Mouse (Mus musculus): ENCODE results near the gene Manba.

Gene Manba

GRCm38 (mm10) chr3:135529670-135530069 lies 44.3 kb downstream of the Manba start:
- DNase-seq (ENCODE audit: low spot score), result no peak

GRCm38 (mm10) chr3:135531762-135532161 lies 46.4 kb downstream of the Manba start:
- no peak for DNase-seq (ENCODE audit: low spot score)

GRCm38 (mm10) chr3:135534103-135534502 lies 48.7 kb downstream of the Manba start:
- peak; percentile 33 for DNase-seq (ENCODE audit: low spot score)

- DNase-seq (ENCODE audit: low spot score), result no peak
Measured at GRCm38 (mm10) chr3:135546212-135546923, 61.0 kb downstream of the Manba start.

- no peak for DNase-seq (ENCODE audit: low spot score)
Measured at GRCm38 (mm10) chr3:135547298-135547697, 61.9 kb downstream of the Manba start.

GRCm38 (mm10) chr3:135552874-135553273 lies 67.5 kb downstream of the Manba start:
- DNase-seq (ENCODE audit: low spot score), result no peak

DNA sequence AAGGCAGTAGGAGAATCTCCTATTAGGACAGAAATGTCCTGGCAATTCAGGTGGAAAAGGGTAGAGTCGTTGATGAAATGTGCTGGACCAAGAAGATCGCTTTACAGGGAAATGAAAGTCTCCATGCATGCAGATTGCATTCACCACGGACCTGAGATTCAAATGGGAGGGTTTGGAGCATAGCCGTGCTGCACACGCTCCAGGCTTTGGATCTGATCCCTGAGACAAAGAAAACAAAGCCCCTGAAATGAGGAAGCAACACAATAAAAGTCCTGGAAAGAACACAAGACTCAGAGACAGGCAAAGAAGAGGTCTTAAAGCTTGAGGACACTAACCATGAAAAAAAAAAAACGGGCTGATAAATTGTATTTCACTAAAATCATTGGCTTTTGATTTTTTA lies 69.8 kb downstream of the Manba start:
- DNase-seq (ENCODE audit: low spot score), result no peak

DNA sequence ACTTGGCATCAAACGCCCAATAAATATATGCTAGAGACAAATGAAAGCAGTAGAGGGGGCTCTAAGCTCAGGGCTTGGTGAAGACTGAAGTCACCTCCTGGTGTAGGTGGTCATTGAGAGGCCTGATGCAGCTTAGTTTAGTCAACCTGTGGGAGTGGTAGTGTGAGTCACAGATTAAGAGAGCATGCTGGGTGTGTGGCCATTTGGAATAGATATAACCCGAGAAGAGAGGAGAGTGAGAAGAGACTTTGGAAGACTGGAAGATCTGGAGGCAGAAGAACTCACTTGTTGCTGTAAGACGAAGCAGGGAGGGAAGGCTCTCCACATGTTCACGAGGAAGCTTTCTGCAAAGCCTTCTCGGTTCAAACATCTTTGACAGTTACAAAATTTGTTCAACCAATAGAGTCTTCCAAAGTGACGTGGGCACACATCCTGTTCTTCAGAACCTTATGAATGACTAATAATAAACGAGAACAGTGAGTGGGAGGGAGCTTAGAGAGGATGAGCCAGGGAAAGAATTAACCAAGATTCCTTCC lies 70.7 kb downstream of the Manba start:
- DNase-seq (ENCODE audit: low spot score), result no peak

DNA sequence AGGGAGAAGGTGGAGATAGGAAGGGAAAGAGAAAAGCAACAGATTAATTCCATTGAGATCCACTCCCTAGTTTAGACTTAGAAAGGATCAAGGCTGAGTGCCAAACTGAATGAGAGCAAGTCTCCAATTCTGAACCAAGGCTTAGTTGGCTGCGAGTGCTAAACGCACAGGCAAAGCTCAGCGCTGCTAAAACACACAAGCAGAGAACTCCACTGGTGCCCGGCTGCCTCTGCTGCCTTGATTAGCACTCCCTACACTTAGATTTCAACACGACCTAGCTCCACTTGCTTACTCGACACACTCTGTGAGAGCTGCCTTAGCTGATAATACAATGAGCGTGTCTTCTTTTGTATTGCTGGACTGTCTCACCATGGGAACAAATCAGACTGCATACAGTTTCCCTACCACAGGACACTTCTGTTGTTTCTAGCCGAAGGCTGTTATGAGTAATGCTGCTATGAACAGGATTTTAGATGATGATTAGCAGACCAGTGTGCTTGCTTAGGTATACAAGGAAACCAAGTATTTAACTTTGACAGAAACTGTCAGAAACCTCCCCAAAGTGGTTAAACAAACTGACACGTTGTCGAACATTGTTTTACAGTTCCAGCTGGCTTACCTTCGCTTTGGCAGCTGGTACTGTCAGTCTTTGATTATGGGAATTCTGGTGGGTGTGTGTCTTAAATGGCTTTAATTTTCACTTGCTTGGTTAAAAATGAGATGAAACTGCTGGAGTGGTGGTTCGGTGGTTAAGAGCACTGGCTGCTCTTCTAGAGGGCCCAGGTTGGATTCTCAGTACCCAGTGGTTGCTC lies 71.6 kb downstream of the Manba start:
- no peak for DNase-seq (ENCODE audit: low spot score)

GRCm38 (mm10) chr3:135562036-135562435 lies 76.6 kb downstream of the Manba start:
- DNase-seq (ENCODE audit: low spot score), result no peak

DNA sequence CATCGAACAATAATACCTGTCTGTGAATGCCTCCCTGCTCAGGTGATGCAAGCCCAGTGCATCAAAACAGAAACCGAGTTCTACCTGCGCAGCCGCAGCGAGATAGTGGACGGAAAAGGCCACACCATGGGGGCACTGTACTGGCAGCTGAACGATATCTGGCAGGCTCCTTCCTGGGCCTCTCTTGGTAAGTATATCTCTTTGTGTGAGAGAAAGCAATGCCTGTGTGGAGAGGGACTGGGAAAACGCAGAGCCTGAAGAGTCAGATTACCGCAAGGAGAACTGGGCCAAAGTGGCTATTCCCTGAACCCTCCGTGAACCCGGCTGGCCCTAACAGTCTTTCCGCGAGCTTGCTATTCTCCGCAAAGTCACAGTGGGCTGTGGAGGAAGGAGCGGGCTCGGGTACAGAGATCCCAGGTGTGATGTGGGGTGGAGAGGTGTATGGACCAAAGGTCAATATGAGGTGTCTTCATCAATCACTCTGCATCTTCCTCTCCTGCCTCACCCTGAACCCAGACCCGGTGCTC lies 77.8 kb downstream of the Manba start:
- DNase-seq (ENCODE audit: low spot score), result no peak

GRCm38 (mm10) chr3:135564706-135565105 lies 79.3 kb downstream of the Manba start:
- no peak for DNase-seq (ENCODE audit: low spot score)

- no peak for DNase-seq (ENCODE audit: low spot score)
Measured at GRCm38 (mm10) chr3:135565306-135565705, 79.9 kb downstream of the Manba start.

- DNase-seq (ENCODE audit: low spot score), result no peak
Measured at GRCm38 (mm10) chr3:135567888-135568287, 82.5 kb downstream of the Manba start.

DNA sequence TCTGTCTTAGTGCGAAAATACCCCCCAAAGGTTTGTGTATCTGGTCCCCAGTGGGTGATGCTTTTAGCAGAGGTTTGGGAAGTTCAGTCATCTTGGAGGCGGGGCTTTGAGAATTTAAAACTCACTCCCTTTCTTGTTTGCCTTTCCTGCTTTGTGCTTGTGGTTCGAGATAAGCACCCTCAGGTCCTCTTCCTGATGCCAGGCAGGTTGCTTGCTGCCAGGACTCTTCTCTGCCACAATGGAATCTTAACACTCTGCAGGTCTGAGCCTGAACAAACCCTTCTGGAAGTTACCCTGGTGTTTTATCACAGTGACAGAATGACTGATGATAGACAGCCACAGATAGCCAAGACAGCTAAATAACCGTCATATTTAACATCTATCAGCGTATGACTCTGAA lies 83.2 kb downstream of the Manba start:
- DNase-seq (ENCODE audit: low spot score), result no peak

DNA sequence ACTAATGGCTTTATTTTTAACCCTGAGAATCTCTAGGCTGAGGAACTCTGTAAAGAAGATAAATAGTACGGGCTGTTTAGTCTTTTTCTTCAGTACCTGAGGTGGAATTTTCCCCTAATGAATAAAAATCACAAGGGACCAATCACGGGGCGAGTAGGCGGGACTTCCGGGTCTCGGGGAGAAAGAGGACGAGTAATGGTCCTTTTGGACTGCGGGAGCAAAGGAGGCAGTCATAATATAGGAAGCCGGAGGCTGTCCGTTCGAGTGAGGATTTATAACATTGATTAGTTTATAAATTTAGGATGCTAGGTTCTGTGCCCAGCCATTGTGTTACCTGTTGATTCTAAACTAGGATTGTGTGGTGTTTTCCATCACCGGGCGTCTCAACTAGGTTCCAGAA lies 86.1 kb downstream of the Manba start:
- DNase-seq (ENCODE audit: low spot score), result no peak

DNA sequence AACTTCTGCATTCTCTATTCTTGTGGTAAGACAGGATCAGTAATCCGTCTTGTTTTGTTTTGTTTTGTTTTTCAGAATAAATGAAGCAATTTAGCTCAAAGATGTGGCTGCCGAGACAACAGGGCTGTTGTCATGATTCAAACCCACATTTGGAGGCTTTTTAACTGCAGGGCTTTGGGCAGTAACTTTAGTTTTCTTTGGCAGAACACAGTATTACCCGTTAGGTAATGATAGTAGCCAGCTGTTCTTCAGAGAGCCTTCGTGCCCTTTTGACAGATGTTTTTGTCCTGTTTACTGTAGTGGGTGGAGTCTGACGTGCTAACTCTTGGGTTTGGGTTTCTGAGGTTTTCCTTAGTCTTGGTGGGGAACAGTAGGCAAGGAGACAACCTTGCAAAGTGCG lies 87.6 kb downstream of the Manba start:
- no peak for DNase-seq (ENCODE audit: low spot score)

DNA sequence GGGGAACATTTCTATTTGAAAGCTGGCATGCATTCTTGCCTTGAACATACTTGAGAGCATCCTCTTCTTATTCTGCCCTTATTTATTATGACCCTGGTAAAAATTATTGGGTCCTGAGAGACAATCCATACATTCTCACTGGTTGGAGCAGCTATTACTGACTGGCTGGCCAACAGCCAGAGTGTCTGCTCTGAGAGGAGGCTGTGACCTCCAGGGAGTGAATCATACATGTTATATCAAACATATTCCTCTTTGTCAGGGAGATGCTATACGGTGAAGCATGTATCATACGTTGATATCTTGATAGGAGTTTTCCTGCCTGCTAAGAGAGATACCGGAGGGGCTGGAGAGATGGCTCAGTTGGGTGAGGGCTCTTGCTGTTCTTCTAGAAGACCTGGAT lies 89.7 kb downstream of the Manba start:
- no peak for DNase-seq (ENCODE audit: low spot score)

DNA sequence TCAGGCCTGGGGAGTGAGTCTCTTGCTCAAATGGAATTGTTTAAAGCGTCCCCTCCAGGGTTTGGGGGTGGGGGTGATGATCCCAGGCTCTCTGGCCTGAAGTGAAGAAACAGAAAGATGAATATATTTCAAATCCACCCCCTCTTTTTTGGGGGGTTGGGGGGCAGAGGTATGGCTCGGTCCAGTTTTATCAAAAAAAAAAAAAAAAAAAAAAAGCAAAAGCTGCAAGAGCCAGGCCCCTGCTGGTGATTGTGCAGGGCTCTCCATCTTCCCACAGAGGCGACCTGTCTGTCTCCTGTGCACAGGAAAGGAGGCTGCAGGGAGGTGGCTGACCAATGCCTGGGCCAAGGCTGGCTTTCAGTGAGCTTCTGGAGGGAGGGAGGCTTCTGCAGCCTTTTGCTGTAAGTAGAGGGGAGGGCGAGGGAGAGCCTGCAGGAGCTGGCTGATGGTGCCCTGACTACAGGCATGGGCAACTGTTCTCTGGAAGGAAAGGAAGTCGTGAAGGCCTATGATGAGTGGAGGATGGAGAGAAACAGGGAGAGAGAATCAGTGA lies 93.3 kb downstream of the Manba start:
- DNase-seq (ENCODE audit: low spot score), result no peak

GRCm38 (mm10) chr3:135579179-135579578 lies 93.8 kb downstream of the Manba start:
- DNase-seq (ENCODE audit: low spot score), result no peak

GRCm38 (mm10) chr3:135580439-135581275 lies 95.2 kb downstream of the Manba start:
- no peak for DNase-seq (ENCODE audit: low spot score)

DNA sequence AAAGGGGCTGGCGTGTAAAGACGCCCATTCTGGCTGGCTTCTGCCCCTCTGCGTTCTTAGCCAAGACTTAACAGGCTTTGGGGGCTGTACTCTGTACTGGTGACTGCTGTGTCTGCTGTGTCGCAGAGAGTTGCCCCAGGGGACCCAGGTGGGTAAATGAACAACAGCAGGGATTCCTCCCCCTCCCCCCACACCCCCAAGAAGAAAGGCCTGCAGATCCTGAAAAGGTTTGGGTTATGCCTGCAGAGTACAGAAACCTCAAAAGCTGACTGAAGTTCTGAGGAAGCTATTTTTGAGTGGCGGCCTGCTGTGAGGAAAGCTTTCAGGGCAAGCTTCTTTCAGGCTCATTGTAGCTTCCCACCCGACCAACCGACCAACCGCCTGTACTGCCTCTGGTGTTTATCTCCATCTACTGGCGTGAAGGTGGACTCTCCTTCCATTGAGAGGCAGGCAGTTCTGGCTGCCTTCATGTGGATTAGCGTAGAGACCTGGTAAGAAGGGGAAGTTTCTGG lies 96.3 kb downstream of the Manba start:
- DNase-seq (ENCODE audit: low spot score), result no peak
